Mouse (Mus musculus): Measurements from ENCODE around the gene Olfr372.
"Not testable (repeated sequence)": the region's sequence is repeated elsewhere in the genome, so short reads cannot be mapped to it uniquely, and the experiment has no call there.

The Olfr372 gene

DNA sequence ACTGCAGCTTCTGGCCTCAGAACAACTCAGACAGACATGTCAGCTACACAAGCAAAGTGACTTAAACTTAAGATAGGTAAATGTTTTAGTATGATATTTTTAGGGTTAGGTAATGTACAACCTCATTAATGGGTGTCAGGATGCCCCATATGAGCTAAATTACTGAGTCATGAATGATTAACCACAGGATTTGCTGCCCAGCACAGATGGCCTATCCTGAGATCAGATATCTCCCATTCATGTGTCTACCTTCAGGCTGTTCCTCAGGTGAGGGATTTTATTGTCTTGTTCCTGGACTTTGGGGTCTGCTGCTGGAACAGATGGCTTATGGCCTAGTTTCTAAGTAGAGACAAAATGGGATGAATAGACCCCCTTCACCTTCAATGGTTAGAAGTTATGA lies 55.7 kb downstream of the Olfr372 start:
- not testable (repeated sequence) for DNase-seq (ENCODE audit: extremely low spot score, low read depth, low spot score)

DNA sequence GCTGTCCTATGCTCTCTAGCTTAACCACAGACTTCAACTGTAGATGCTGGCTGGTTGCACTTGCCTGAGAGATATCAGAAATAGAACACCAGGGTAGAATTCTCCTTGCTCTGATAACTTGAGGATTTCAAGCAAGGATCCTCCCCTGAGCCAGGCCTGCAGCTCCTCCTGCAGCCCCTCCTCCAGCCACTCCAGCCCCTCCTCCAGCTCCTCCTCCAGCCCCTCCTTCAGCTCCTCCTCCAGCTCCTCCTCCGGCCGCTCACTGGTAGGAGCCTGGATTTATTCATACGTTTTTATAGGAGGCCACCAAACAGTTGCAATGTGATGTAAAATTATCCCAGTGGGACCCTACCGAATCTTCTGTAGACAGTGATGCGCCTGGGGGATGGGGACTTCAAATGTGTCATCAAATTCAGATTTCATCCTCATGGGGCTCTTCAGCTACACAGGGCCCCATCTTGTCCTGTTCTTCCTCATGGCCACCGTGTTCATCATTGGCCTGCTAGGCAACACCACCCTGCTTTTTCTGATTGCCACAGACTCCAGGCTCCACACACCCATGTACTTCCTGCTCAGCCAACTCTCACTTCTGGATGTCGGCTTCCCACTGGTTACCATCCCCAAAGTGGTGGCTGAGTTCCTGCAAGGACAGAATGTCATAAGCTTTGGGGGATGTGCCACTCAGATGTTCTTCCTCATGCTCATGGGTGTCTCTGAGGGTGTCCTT lies 58.5 kb downstream of the Olfr372 start:
- DNase-seq (ENCODE audit: extremely low spot score, low read depth, low spot score) = not testable (repeated sequence)

DNA sequence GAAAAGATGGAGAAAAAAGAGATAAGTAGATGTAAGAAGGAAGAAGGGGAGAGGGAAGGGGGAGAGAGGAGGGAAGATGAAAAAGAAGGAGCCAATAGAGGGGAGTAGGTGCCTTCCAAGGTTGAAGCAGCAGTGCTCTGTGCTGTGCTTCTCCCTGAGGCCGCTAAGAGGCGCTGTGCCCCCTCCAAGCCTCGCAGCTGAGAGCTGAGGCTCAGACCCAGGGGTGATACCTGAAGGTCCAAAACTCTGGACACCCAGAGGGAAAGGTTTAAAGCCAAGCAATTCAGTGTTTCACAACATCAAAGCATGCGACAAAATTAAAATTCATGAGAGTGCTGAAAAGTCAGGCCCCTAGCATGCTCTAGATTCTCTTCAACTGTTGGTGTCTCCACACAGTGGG lies 64.1 kb downstream of the Olfr372 start:
- DNase-seq (ENCODE audit: extremely low spot score, low read depth, low spot score) = no peak

DNA sequence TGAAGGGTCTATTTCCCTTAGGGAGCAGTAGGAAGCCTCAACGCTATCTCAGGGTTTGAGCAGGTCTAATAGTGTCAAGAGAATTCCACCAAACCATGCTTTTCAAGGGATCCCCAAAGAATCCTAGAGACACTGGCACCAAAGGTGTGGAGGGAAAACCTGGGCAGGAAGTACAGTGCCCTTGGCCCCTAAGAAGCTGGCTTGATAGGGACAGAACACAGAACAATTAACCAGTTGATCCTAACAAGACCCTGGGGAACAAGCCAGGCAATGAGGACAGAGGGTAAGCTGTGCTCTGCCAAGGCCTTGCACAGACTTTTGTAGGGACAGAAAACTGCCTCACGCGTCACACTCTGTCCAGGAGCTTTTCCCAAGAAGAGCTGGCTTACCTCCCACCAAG lies 65.7 kb downstream of the Olfr372 start, which contains the start of gene Olfr374:
Gene Olfr374 (plus strand): TSS at position 301 of the 400 bp plus-strand sequence.
- DNase-seq (ENCODE audit: extremely low spot score, low read depth, low spot score) = no peak
